Mouse (Mus musculus) heart, adult 11 months (tissue): ENCODE results near the gene Hdac5.

ENCODE experiments used
- DNase-seq: peaks from one replicate; pipeline ENCODE4 v3.0.0; 2022

The Hdac5 gene

DNA sequence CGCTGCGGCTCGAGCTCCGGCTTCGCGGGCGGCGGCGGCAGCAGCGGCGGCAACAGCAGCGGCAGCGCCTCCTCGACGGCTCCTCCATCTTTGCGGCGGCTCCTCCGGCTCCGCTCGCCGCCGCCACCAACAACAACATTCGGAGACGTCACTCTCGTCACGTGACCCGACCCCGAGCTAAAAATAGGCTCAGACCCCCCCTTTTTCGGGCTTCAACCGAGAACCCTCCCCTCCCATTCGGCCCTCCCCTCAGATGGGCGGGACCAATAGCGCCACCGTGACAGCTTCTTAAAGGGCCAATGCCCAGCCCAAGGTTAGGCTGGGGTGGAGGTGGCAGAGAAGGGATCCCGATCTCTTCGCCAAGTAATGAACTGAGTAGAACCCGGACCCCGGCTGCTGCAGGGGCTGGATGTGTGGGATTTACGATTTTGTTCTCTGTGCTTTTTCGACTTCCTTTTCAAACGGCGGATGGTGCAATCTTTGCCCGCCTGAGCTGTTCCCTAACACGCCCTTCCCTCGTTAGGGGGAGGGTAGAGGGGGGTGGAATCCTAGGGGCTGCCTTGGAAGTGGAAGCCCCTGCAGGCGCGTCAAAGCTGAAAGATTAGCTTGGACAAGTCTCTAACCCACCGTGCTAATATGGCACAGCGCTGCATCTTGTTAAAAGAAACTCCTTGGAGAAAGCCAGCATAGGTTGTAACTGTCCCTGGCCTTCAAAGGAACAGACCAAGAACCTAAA lies at the start of gene Hdac5:
TSS of gene Hdac5 (minus strand) at position 161 of the 736 bp plus-strand sequence.
- peak; percentile 100 for DNase-seq

GRCm38 (mm10) chr11:102279595-102279994 lies 49.6 kb upstream of the Hdac5 start:
- no peak for DNase-seq

- no peak for DNase-seq
Observed at GRCm38 (mm10) chr11:102277754-102278153, 47.8 kb upstream of the Hdac5 start.

GRCm38 (mm10) chr11:102276411-102276915 lies 46.5 kb upstream of the Hdac5 start:
- DNase-seq, result no peak

- DNase-seq, result no peak
Observed at GRCm38 (mm10) chr11:102268520-102269244, 38.7 kb upstream of the Hdac5 start, which contains the start of gene Asb16. Gene Asb16, plus strand, starts transcription at chr11:102268743.

DNA sequence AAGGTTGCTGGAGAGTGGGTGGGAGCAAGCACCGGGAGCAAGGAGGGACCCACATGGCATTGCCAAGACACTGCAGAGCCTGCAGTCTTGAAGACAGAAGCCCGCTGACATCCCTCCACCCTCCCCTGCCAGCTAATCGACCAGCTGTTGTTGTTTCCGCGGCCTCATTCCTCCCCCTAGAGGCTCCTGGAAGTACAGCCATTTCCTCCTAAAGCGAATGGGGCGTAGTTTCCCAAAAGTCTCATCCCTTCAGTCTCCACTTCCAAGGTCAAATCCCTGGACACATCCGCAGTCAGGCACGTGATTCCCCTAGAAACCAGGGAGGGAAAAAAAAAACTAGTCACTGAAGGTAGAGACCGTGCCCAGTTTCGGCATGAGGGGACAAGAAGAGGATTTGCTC lies 37.5 kb upstream of the Hdac5 start:
- peak; percentile 97 for DNase-seq

DNA sequence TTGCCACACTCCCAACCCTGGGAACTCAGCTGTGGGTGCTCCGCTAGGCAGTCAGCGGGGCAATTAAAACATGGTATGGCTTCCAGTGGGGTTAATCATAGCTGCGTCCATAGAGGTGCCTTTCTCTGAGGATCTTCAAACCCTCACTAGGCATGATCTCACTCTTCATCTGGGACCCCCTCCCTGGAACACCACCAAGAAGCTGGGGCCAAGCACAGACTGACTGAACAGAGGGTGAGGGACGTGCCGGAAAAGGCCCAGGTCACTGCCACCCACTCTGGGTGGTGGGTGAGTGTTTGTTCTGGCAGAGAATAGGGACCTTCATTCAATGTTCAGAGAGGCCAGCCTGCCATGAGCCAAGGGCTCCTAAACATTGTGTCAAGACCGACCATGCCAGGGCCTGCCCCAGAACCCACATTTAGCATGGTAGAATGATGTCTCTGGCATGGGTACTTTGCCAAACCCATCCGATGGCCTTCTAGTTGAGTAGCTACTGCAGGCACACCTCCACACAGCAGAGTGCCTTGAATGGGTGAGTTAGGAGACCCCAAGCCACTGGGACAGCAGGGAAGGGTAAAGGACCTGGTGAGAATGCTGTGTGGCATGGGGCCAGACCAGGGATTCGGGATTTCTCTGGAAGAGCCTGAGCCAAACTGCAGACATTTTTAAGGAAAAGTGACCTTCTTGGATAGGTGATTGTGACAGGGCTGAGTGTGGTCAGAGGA lies 36.8 kb upstream of the Hdac5 start:
- DNase-seq, result no peak

DNA sequence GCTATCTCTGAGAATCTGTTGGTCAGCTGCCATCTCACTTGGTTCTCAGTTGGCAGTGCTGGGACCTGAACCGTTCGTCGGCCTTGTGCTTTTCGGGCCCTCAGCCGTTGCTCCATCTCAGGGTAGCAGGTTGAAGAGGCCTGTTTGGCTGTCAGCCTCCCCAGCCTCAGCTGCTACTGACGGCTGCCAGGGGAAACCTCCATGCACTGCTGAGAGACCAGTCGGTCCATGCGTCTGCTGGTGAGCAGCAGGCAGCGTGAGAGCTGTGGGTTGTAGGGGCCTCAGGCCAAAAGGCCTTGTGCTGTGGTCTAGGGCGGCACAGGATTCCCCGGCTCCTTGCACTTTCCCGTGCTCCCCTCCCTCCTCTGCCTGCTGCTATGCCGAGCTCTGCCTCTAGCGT lies 35.9 kb upstream of the Hdac5 start:
- no peak for DNase-seq

GRCm38 (mm10) chr11:102263211-102263610 lies 33.2 kb upstream of the Hdac5 start:
- DNase-seq, result no peak

- DNase-seq, result no peak
Observed at GRCm38 (mm10) chr11:102258521-102258920, 28.6 kb upstream of the Hdac5 start.

DNA sequence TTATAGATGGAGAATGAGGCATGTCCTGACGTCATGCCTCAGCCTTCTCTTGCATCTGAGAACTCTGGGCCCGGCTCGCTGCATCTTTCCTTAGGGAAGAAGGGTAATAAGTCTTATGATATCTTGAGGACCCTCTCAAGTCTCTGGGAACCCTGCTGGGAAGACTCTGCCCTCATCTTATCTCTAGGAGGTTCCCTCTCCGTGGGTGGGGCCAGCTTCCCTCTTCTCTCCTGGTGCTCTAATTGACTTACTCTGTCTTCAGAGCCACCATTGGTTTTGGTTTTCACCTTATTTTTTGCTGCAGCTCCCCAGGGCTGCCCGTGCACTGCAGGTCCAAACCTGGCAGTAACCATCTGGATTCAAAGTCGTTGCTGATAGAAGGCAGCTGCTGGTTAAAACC lies 28.1 kb upstream of the Hdac5 start:
- no peak for DNase-seq

DNA sequence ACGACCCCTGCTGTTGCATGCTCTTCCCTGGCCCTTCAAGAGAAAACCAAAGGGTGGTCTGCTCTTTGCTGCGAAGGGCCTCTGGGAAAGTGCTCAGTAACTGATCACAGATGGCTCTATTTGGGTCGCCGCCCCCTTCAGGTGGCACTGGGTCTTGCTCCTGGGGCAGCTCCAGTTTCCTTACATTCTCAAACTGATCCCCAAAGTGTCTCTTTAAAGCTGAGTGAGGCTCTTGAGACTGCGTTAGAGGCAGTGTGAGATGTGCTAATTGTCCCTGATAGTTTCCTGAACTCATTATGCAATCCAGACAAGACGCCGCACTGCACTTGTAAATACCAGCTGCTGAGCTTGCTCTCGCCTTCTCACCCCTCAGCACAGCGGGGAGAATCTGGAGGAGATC lies 27.5 kb upstream of the Hdac5 start:
- DNase-seq, result no peak

GRCm38 (mm10) chr11:102249351-102250090 lies 19.6 kb upstream of the Hdac5 start:
- no peak for DNase-seq

- peak; percentile 97 for DNase-seq
Observed at GRCm38 (mm10) chr11:102248630-102249230, 18.8 kb upstream of the Hdac5 start, which contains the start of gene BC030867. Gene BC030867, plus strand, starts transcription at chr11:102248882.

- DNase-seq, result no peak
Observed at GRCm38 (mm10) chr11:102246871-102247270, 16.9 kb upstream of the Hdac5 start.

DNA sequence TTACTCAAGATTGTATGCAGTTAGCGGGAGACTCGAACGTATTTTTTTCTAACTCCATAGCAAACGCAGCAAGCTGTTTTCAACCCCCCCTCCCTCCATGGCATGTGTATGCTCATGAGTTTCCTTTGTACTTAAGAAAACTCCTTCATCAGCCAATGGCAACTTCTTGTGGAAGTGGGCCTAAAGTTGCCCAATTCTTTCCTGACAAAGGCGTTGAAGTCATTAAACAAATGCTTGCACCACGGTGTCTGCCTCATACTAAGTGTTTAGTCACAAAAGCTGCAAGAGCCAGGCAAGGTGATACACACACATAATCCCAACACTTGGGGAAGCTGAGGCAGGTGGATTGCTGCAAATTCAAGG lies 16.3 kb upstream of the Hdac5 start:
- no peak for DNase-seq

GRCm38 (mm10) chr11:102245581-102246272 lies 15.8 kb upstream of the Hdac5 start:
- DNase-seq, result no peak

- DNase-seq, result peak; percentile 98
Observed at GRCm38 (mm10) chr11:102244926-102245449, 15.0 kb upstream of the Hdac5 start.

DNA sequence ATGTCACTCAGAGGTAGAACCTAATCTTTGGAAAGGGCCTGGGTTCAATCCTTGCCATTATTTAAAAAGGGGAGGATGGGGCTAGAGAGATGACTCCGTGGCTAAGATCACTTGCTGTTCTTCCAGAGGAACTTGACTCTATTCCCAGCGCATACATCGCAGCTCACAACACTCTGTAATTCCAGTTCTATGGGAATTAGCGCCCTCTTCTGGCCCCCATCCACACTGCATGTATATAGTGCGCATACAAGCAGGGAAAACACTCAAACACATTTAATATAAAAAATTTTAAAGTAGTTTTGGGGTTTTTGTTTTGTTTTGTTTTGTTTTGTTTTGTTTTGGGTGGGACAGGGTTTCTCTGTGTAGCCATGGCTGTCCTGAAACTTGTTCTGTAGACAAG lies 11.9 kb upstream of the Hdac5 start:
- DNase-seq, result no peak

DNA sequence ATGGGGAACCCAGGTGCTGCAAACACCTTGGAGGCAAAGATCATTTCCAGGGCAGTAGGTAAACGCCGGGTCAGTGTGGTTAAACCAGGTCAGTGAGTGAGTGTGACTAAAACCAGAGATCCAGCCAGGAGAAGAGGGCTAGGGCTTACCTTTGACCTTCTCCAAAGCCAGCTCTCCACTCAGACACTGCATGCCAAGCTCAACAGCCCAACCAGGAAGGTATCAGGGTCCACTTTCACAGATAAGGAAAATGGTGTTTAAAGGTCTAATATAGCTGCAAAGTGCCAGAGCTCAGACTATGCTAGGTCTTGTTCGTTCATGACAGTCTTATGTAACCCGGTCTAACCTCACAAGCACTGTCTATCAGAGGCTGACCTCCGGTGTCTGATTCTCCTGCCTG lies 11.3 kb upstream of the Hdac5 start:
- DNase-seq, result no peak

DNA sequence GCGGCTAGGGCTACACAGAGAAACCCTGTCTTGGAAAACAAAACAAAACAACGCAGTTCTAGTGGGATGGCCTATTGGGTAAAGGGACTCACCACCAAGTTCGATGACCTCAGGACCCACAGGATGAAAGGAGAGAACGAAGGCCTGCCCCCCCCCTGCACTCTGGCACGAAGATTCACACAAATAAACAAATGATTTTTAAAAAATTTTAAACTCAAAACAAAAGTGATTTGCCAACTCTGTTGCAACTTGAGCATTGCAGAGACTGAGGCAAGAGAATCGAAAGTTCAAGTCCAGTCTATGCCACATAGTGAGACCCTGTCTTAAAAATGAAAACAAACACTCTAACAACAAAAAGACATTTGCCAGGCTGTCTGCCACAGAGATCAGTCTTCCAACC lies 10.7 kb upstream of the Hdac5 start:
- no peak for DNase-seq
